Mouse (Mus musculus): ENCODE measurements around the gene Znrf2. TPM values are rescaled to one million over a fixed set of nuclear protein-coding genes. Genes with fewer than 3 reads are reported as not detected.

Znrf2 gene
- polyA plus RNA-seq, 2 experiments from 2014 or later, result 19.6 to 27.1 TPM

DNA sequence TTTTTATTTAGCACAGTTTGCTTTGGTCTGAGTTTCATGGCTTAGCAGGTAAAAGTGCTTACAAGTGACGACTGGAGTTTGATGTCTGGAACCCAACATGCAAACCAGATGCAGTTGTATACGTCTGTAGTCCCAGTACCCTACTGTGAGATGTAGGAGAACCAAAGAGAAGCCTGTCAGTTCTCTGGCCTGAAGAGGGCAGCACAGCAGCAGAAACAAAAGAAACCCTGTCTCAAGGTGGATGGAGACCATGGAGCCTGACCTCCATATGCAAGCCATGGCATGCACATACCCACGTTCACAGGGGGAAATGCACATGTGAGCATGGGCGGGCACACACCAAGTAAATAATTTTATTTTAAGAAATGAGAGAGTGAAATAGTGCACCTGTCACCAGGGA, 100.8 kb downstream of the Znrf2 start:
- peak; percentile 63 for ATAC-seq

DNA sequence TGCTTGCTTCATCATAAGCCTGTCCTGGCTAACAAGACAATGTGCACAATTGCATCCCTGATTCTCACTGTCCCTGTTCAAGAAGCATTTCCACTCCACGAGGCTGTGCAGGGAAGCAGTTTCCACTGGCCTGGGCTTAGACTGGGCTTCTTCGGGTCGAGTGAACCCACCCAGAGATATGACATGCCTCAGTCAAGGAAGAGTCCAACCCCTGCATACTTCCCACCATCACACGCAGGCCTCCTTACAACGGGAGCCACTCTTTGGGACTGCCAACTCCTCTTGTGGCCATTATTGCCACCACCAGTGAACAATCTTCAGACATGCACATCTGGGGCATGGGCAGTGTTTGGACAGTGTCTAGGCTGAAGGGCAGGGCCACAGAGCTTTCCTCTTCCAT, 101.8 kb downstream of the Znrf2 start:
- ATAC-seq, result no peak

DNA sequence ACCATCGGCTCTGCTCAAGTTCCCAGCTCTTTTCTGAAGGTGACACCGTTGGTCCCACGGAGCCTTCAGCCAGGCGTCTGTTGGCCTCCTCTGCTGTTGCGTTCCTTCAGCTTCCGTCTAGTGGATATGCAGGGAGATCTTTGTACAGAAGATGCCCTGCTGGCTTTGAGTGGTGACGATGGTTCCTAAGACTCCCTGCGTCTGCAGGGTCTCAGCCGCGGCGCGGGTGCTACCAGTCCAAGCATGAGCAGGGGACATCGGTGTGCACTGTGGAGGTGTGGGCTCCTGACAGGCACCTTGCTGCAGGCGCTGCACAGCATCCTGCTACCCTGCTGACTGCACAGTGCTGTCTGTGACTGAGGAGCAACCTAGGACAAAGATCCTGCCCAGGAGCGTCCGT, 107.8 kb downstream of the Znrf2 start:
- no peak for ATAC-seq

DNA sequence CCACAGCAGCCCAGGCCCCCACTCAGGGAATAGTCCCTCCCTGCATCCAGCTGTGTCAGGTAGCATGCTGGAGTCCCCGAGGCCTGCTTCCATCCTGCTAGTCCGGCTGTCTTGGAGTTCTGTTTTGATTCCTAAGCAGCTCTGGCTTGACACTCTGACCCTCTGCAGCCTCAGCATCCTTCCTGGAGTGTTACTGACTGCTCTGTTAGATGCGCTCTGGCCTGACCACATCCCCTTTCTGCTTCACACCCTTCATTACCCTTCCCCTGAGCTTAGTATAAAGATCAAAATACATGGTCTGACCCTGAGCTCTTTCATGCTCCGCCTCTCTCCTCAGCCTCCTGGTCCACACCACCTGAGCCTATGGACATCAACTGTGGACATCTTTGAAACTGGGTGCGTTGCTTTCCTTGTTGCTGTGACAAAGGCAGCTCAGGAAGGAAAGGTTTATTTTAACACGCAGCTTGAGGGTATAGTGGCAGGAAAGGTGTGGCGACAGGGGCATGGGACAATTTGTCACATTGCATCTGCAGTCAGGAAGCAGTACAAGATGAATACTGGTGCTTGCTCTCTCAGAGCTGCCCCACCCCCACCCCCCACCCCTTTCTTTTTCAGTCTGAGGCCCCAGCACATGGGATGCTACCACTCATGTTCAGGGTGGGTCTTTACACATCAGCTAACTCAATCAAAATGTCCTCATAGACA, 109.2 kb downstream of the Znrf2 start:
- ATAC-seq, result peak; percentile 72

DNA sequence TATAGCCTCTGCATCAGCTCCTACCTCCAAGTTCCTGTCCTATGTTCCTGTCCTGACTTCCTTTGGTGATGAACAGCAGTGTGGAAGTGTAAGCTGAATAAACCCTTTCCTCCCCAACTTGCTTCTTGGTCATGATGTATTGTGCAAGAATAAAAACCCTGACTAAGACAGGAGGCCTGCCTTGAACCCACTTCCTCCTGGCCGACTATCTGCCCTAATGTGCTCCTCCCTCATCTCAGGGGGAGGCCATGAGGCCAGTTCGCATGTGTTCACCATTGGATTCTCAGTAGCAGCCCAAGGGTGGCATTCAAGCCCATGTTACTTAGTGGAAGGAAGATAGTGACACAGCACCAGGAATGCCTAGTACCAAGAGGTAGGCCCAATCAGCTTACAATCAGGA, 110.2 kb downstream of the Znrf2 start:
- ATAC-seq, result no peak

DNA sequence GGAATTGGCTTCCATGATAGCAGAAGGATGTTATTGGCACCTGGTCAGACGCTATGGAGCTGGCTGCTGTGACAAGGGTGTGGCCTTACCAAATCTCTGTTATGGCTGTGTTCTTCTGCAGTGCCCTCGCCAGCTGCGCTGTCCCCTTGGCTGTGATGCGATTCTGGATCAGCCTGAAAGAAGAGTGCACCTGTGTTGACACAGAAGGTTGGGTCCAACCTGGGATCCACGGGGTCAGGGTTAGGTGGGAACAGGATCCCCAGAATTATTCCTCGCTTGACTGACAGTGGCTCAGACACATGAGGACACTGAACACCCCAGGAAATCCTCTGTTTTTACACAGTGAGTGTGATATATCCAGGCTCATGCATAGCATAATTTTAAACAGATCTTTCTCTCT, 111.2 kb downstream of the Znrf2 start:
- ATAC-seq, result no peak

DNA sequence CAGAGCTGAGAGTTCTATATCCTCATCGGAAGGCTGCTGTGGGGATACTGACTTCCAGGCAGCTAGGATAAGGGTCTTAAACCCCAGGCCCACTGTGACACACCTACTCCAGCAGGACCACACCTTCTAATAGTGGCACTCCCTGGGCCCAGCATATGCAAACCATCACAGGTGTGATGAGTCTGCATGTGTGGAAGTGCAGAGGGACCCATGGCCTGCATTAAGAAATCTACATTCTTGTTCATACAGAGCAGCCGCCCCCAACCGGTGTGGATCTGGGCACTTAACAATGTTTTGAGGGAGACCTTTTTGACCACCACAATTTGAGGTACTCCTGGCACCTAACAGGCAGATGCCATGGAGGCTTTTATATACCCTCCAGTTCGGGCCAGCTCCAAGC, 114.9 kb downstream of the Znrf2 start:
- no peak for ATAC-seq

DNA sequence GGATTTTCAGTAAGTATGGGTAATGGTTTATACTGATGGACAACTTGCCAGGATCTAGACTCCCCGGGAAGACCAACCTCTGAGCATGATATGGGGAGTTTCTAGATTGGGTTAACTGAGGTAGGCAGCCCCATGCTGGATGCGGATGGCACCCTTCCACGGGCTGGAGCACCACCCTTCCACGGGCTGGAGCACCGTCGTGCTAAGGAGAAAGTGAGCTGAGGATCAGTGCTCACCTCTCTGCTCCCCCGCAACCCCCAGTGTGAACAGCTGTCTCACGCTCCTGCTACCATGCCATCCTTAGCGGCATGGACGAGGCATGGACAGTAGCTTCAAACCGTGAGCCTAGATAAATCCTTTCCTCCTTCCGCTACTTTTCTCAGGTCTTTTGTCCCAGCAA, 115.8 kb downstream of the Znrf2 start:
- ATAC-seq, result no peak

DNA sequence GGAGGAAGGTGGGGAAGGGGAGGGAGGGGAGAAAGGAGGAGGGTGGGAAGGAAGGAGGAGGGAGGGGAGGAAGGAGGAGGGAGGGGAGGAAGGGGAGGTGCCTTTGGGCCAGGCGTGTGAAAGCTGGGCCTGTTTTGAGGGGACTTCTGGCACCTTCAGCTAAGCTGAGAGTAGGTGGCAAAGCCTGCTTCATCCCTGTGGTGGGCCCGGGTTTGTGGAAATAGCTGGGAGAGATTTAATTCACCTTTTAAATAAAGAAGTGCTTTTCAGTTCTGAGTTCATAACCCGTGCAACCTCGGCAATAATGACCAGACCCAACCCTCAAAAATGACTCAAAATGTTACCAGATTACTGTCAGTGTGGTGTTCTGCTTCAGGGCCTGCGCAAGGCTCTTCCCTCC, 116.5 kb downstream of the Znrf2 start:
- no peak for ATAC-seq

DNA sequence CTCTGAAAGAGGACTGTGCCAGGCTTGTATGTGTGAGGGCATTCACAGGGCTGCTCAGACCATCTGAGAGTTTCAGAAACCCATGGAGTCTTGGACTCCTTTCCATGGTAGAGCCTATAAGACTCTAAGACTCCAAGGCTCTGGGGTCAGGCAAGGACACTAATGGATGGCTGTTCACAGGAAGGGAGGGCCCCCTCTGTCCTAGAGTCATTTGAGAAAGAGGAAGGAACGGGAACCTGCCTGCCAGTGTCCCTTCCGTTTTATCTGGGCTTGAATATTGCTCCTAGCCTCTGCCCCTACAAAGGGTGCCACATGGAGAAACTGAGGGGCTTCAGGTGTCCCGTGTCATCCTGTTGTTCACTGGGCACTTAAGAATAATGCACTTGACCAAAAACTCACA, 117.2 kb downstream of the Znrf2 start:
- no peak for ATAC-seq

DNA sequence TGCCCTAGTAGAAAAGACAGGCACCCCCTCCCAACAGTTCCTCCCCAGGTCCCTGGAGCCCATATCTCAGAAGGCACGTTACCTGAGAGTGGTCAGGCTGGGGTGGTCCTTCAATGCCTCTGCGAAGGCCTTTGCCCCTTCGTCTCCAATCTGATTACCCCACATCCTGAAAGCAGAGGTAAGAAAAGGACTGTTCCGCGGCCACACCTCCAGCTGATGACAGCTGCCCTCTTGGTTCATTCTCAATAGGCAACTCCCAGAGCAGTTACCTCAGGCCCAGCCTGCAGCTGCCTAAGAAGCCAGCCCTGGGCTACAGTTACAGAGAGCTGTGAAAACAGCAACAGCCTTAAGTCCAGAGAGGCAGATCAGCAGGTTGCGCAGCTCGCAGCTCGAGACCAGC, 117.6 kb downstream of the Znrf2 start:
- no peak for ATAC-seq

DNA sequence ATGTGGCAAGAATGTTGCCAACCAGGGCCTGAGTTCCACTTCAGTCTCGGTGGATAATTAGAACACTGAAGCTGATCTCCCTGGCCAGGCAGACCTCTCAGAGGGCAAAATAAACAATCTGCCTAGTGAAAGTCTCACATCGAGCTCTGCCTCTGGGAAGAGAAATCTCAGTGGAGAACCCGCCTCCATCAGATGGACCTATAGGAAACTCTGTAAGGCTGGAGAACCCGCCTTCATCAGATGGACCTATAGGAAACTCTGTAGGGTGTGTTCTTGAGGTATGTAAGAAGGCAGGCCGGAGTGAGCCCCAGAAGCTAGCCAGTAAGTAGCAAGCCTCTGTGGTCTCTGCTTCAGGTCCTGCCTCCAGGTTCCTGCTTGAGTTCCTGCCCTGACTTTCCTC, 118.2 kb downstream of the Znrf2 start:
- ATAC-seq, result no peak

DNA sequence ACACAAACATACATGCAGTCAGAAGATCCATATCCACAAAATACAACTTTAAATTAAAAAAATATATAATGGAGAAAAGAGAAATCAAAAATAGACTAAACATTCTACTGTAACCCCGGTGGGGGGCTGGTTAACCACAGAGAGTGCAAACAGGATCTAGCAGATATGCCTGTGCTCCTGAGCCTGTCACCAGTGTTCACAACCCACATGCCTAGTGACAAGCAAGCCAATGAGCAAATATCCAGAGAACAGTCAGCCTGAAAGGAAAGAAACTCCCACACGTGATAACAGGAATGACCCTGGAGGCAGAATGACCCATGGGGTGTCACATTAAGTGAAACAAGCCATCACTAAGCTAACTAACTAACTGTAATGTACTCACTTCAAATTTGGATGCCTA, 119.8 kb downstream of the Znrf2 start:
- ATAC-seq, result peak; percentile 40

DNA sequence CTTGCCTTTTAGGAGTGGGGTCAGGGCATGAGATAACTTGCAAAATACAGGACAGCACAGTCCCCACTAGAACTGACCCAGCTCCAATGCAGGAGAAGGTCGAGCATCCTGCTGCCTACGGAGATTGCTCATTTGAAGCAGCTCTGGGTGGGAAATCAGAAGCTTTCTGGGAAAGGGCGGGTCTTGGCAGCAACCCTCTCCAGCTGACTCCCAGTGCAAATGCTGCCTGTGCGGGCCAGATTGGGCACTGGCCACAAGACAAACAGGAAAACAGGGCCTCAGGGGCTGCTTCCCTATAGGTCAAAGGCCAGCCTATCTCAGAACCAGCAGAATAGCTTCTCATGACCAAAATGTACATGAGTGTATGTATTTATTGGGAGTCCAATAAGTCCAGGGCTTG, 122.9 kb downstream of the Znrf2 start:
- ATAC-seq, result no peak

DNA sequence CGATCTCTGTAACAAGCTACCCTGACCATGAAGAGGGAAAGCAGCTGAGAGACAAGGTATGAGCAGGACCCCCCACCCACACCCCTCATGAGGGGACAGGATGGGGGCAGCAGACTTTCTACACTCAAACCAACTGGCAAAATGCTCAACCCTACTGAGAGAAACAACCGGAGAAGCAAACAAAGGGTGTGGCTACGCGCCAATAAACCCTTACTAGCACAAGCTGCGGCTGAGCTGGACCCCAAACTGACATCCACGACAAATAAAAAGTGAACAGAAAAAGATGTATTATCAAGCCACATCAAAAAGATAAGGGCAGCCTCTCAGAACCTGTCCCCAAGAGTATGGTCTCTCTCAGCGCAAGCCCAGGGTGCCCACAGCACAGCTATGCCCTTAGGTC, 123.4 kb downstream of the Znrf2 start:
- no peak for ATAC-seq

DNA sequence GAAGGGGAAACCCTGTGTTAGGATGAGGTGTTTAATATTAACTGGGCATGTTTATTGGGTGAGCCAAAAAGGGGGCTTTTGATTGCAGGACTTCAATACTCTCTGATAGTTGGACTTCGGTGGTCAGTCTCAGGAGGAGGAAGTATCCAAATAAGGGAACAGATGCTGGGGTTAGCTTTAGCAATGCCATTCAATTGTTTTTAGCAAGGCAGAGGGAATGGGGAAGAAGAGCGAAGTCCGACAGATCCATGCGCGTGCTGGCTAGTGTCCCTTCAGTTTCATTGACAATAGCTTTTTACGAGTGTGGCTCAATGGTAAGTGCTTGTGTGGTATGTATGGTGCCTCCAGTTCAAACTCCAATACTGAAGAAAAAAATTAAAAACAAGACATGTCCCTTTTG, 124.4 kb downstream of the Znrf2 start:
- no peak for ATAC-seq

Other genes with a start within 250 kb of the Znrf2 start
- gene Plekha8, start 221.8 kb upstream of the Znrf2 start, polyA plus RNA-seq (2017; shearing (Covaris generic)), result 1 to 10 TPM in 1 of 2 experiments, under 1 TPM in 1; 0.89 to 1.3 TPM
- gene Fkbp14, start 219.6 kb upstream of the Znrf2 start, polyA plus RNA-seq (2017; shearing (Covaris generic)), result not detected
- 10 to 100 TPM; 10.8 to 16.6 TPM for gene Mturn, start 135.3 kb upstream of the Znrf2 start, polyA plus RNA-seq (2017; shearing (Covaris generic))
- 10 to 100 TPM in 1 of 2 experiments, 1 to 10 TPM in 1; 9.7 to 12.7 TPM for gene Nod1, start 155.7 kb downstream of the Znrf2 start, polyA plus RNA-seq (2017; shearing (Covaris generic))
- gene Ggct, start 176.0 kb downstream of the Znrf2 start, polyA plus RNA-seq (2017; shearing (Covaris generic)), result 10 to 100 TPM; 26.9 to 33.6 TPM
- gene Gars, start 221.1 kb downstream of the Znrf2 start, polyA plus RNA-seq (2017; shearing (Covaris generic)), result 10 to 100 TPM; 30.6 to 36.7 TPM

Data from activated CD4-positive, CD25-positive, alpha-beta regulatory T cell, adult 4 months (primary cell).